Mouse (Mus musculus): ENCODE results near the gene Lamtor3.

GRCm38 (mm10) chr3:137913093-137913492 is 5.2 kb upstream of the Lamtor3 start:
- no peak for TF ChIP-seq FOSL1 (IDR thresholded peaks at IDR 0.05; ENCODE audit: insufficient read depth, low read length, poor library complexity, severe bottlenecking)
- no peak for TF ChIP-seq CTCF (IDR thresholded peaks at IDR 0.05; ENCODE audit: control insufficient read depth, insufficient read depth, insufficient read length)
- TF ChIP-seq MYOD1 (IDR thresholded peaks at IDR 0.05; ENCODE audit: control insufficient read depth, insufficient read length, low read depth): no peak
- no peak for TF ChIP-seq MAX (IDR thresholded peaks at IDR 0.05)
- no peak for TF ChIP-seq USF1 (IDR thresholded peaks at IDR 0.05; ENCODE audit: low read depth)
- TF ChIP-seq CEBPB (IDR thresholded peaks at IDR 0.05; ENCODE audit: low read depth): no peak
- TF ChIP-seq MYOG (IDR thresholded peaks at IDR 0.05; ENCODE audit: control insufficient read depth, extremely low read depth, insufficient read length): no peak

All from C2C12 (cell line).